Mouse (Mus musculus) ZHBTc4 (cell line): ENCODE measurements around the gene Dcaf15.

Source experiments
- DNase-seq: peaks from one replicate; pipeline ENCODE4 v3.0.0-alpha.2; 2011; ENCODE audit warnings: low read depth, low spot score

Gene Dcaf15

DNA sequence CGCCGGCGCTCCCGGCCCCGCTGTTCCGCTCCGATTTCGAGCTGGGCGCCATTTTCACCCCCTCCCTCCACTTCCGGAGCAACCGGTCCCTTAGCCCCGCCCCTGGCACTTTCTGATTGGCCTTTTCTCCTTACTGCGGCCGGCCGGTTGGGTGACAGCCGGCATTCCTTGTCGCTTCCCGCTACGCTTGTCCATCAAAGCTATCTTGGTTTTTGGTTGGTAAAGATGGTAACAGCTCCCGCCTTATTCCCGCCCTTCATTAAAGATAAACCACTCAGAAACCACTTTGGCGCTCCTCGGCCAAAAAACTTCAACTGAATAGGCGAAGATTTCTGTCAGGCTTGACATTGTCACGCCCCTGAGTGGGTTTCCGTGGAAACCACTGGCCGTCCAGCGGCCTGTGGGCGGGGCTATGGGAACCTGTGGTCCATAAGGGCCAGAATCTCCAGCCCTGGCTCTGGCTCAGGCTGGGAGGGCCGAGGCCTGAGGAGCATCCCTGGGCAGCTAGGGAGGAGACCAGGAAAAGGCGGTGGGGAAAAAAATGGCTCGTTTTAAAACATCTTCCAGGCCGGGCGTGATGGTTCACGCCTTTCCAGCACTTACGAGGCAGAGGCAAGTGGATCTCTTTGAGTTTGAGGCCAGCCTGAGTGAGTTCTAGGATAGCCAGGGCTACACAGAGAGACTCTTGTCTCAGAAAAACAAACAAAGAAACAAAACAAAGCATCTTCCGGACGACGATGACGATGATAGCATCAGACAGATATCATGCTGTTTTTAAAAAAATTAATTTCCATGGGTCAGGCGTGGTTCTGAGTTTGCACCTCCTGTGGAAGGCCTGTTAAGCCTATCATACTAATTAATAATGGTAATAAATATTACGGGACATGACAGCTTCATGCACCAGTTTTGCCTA is at the start of gene Dcaf15:
TSS of gene Dcaf15 (minus strand) at position 72 of the 913 bp plus-strand sequence.
- DNase-seq, result peak; percentile 99

DNA sequence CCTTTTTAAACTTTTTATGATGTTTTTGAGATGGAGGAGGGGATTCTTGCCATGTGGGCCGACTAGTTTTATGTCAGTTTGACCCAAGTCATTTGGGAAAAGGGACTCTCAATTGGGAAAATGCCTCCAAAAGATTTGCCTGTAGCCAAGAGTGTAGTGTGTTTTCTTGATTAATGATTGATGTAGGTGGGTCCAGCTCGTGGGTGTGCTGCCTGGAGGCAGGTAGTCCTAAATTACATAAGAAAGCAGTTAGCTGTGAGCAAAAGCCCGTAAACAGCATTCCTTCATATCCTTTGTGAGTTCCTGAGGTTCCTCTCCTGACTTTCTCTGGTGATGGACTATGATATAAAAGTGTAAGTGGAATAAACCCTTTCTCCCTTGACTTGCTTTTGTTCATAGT is 44.6 kb upstream of the Dcaf15 start:
- peak; percentile 56 for DNase-seq

DNA sequence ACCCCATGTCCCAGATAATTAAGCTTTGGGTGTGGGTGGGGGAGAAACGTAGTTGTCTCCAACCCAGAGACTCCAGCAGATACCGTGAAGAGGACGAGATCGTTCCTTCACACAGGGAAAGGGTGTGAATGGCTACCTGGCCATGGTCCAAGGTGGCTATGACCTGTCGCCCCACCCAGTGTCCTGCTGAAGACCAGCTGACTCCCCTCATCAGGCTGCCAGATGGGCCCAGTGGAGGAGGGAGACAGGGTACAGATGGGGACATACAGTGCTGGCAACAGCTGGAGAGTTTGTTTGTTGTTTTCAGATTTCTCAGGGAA is 43.9 kb upstream of the Dcaf15 start:
- no peak for DNase-seq

DNA sequence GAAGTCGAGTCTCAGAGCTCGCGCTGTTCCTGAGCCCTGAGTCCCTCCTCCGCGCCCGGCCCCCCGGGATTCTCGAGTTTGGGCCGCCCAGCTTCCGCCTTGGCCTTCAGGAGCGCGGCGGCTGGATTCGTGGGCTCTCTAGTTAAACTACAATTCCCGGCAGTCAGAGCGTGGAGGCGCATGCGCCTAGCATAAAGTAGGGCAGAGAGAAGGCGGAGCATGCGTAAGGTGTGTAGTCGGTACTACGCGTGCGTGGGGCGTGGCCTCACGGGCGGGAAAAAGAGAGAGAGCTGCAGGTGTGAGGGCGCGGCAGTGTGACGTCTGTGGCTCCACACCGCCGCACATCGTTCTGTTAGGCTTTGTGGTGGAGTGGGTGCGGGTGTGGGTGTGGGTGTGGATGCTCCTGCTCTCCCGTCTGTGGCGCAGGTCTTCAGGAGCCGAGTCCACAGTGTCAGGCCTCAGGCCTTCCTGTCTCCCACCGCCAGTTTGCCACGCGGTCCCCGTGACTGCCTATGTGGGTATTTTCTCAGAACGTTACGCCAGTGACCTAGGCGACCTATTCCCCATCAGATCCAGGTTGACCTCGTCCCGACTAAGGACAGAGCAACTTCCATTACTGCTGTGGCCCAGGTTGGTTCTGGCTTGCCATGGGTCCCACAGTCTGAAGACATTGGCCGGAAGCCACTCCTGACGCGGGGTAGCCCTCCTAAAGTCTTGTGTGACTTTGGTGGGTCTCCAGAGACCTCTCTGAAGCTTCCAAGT is 43.4 kb upstream of the Dcaf15 start, which contains the start of the genes Cc2d1a and 4930432K21Rik:
TSS of gene Cc2d1a (minus strand) at position 168 of the 762 bp plus-strand sequence.
TSS of gene 4930432K21Rik (plus strand) at position 257 of the 762 bp plus-strand sequence.
- peak; percentile 98 for DNase-seq

DNA sequence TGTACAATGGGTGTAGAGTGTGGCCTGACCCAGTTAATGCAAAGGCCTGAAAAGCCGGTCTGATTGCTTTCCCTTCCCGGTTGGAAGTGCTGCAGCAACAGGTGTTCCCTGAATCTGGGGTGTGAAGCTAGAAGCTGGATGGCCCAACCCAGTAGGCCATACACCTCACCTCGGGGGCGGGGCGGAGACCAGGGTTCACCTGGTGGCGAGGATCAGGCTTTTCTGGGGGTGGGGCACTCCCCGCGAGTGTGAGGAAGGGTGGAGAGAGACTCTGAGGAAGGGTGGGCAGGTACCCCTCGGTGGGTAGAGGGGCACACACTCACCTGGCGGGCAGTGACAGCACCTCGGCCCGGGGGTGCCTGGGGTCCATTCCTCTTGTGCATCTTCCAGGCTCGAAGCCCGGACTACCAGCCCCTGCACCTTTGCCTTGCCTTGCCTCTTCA is 42.8 kb upstream of the Dcaf15 start:
- DNase-seq, result peak; percentile 31

DNA sequence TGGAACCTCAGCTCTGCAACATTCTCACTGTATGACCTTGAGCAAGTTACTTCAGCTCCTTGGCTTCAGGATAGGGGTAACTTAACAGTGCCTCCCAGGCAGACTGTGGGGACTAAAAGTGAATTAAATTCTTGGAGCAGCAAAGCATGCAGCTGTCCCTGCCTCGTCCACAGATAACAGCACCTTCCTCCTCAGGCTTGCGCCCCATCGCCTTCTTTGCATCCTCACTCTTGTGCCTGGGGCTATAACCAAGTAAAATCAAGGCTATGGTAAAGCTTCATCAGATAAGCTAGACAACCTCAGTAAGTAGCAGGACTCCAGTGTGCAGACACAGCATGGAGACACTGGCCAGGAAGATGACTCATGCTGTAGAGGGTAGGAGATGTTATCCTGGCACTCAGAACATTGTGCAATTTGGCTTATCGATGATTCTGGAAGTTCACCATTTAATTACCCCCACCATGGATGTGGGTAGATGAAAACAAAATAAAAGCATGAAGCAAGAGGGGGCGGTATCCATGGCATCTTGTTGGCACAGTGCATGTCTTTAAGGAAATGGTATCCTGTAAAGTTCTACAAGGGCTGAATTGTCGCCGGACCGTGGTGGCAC is 40.2 kb upstream of the Dcaf15 start:
- no peak for DNase-seq

DNA sequence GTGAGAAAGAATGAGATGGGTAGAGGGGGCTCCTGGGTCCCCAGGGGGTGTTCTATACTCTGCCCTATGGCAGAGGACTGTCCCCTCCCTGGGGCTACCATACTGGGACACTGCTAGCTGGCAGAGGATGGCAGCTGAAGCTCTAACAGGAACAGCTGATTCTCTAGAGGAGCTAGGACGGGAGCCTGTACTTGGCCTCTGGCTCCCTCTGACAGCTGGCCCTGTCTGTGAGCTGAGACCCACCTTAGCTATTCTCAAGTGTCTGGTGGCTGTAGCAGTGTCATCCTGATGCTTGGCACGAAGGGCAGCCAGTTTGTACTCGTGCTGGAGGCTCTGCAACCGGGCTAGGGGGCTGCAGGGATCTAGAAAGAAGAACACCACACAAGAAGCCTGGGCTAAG is 36.3 kb upstream of the Dcaf15 start:
- DNase-seq, result no peak

DNA sequence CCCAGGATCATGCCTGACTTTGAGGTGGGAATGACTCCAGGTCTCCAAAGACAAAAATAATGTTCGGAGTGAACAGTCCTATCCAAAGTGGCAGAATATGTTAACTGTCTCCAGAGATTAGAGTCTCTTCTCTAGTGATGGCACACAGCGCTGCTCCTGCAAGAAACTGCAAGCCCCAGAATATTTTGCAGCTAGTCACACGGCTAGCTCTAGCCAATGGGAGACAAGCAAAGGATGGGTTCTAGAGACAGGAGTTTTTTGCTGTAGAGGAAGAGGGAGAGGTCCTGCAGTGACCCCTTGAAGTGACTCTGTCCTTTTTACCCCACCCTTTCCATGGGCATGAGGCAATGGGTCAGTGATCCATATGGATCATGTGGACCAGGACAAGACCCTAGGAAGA is 33.3 kb upstream of the Dcaf15 start:
- DNase-seq, result peak; percentile 57

DNA sequence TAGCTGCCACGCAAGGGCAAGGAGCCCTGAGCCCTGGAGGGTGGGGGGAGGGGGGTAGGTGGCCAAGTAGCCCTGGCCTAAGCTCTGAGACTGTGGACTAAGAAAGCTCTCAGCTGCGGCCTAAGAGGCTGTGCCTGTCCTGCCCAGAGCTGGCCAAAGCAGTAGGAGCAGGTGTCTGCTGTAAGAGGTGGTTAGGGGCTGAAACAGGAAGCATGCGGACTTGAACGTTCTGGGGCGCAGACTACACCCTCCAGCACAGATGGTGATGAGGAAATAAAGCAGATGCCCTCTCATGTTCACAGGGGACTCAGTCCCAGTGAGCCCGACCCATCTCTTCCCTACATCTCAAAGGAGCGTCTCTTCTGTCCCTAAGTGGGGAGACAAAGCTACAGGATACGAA is 27.7 kb upstream of the Dcaf15 start:
- DNase-seq, result no peak

DNA sequence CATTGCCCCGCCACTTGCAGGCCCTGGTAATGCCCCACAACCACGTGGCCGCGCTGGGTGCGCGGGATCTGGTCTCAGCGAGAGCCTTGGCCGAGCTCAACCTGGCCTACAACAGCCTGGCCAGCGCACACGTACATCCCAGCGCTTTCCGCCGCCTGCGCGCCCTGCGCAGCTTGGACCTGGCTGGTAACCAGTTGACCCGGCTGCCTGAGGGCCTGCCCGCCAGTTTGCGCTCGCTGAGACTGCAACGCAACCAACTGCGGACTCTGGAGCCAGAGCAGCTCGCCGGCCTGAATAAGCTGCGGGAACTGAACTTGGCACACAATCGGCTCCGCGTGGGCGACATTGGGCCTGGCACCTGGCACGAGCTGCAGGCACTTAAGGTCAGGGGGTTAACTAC is 26.2 kb upstream of the Dcaf15 start:
- peak; percentile 67 for DNase-seq

DNA sequence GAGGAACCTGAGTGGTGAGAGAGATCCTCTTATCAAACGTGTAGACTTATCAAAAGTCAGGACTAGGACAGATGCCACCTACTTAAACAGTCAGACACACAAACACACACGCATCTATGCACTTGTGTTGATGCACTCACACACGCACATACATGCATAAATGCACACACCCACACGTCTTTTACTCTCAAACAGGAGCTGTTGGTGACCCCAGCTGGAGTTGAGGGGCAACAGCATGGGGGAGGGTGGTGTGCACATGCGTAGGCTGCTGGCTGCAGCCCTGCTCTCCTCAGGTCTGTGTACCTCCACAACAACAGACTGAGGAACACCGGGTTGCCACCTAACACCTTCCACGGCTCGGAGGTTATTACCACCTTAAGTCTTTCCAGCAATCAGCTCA is 23.7 kb upstream of the Dcaf15 start:
- DNase-seq, result no peak

DNA sequence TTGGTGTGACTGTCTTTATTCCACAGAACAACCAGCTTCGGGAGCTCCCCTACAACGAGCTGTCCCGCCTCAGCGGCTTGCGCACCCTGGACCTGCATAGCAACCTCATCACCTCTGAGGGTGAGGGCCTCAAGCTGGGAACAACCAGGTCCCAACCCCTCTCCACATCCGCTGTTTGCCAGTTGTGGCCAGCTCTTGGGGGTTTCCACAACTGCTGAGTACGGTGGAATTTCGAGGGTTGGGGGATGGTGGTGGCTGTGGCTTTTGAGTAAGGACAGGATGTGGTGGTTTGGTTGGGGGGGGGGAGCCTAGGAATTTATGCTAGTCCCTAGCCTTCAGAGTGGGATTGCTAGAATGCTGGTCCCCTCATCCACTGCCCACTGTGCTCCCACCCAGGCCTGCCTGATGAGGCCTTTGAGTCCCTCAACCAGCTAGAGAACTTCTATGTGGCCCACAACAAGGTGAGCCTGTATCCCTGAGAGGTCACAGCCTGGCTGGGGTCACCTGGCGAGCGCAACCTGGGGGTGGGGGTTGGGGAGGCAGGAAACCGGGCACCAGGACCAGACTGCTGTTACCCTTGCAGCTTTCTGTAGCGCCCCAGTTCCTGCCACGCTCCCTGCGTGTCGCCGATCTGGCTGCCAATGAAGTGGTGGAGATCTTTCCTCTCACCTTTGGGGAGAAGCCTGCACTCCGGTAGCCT is 22.8 kb upstream of the Dcaf15 start:
- DNase-seq, result no peak

DNA sequence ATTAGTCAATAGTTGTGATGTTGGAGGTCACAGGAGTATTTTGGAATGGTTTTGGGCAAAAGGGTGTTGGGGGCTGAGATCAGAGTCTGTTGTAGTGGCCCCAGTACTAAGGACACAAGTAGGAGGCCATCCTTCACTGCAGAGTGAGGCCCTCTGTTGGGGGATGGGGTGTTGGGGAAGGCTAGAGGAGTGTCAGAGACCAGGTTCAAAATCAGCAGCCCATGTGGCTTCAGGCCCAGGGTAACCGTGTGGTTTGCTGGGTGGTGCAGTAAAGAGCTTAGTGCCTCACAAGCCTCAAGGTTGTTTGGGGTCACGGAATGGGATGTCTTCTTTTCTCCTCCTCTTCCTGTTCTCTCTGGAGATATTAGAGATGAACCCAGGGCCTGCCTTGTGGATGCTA is 22.2 kb upstream of the Dcaf15 start:
- DNase-seq, result no peak

DNA sequence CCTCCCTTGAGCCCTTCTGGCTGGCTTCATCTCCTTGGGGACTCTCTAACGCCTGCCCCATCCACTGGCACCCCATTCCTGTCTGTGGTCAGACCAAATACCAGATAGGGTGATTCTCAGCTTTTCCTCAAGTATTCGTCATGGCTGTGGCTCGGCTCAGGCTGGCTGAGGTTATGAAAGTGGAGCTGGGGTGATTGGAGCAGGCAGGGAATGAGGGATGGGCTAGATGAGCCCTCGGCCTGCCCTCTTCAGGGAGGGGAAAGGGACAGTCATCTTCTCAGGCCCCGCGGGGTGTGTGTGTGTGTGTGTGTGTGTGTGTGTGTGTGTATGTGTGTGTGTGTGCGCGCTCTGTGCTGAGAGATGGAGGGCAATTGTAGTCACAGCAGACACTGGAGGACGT is 21.1 kb upstream of the Dcaf15 start, which contains the start of gene Podnl1:
TSS of gene Podnl1 (plus strand) at position 334 of the 400 bp plus-strand sequence.
- no peak for DNase-seq

DNA sequence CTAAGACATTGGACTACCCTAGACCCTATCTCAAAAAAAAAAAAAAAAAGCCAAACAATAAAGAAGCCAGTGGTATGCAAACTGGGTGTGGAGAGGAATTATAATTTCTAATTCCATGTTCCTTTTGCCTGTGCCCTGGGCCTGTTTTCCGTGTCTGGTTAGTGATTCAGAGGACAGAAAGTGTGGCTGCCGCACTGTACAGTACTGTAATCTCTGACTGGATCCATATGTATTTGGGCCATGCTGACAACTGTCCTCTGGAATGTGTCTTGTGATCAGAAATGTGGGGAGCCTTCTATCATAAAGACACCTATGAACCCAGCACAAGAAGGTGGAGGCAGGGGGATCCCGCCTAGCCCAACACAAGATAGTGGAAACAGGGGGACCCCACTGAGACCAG is 17.6 kb upstream of the Dcaf15 start:
- no peak for DNase-seq

DNA sequence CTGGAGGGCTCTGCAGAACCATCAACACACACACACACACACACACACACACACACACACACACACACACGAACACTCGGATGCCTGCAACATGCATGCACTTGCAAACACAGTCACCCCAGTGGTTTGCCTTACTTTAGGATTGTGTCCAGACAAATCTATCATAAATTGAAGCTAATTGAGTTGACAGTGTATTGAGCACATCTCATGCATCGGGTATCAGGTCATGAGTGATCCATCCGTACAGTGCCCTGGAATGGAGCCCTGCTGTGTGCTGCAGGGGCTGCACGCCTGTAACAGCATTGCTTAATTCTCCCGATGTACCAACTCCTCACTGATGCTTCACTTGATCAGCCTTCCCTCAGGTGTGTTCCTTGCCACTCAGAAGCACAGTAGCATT is 11.1 kb upstream of the Dcaf15 start:
- DNase-seq, result no peak

DNA sequence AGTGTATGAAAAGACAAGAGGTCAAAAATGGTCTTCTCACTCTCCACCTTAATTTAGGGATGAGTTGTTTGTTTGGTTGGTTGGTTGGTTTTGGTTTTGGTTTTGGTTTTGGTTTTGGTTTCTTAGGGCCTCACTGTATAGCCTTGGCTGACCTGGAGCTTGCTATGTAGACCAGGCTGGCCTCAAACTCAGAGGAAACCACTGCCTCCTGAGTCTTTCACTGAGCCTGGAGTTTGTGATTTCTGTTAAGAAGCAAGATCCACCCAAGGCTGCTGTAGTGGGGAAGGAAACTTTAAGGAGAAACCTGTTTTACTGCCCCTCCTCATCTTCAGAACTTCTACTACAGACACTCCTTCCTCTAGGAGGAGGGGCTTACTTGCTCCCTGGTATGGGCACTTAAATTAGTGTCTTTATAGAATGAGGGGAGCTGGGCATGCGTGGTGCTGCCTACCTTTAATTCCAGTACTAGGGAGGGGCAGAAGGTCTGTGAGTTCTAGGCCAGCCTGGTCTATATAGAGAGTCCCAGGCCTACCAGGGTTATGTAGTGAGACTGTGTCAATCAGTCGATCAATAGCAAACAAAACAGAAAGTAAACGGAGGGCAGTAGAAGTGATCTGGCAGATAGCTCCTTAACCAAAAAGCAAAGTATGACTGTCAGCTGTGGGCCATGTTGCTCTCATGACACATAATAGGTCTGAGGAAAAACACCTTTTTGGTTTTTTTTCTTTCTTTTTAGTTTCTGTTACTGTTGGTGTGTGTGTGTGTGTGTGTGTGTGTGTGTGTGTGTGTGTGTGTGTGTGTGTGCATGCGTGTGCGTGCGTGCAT is 1.9 kb upstream of the Dcaf15 start:
- no peak for DNase-seq

DNA sequence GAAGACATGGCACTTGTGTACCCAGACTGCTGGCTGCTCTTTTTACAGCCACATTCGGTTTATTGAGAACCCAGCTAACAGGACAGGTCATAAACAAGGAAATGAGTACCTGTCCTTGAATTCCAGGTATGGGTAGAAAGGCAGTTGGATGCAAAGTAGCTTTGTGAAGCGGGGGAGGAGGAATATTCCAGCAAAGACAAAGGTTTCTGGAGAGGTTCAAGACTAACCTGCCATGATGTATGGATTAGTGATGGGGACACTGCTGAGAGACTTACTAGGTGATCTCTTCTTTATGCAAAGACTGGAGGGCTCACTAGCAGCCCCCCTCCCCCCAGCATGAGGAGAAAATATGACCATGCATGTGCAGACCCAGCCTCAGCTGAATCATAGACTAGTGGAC is 1.1 kb upstream of the Dcaf15 start:
- DNase-seq, result no peak

DNA sequence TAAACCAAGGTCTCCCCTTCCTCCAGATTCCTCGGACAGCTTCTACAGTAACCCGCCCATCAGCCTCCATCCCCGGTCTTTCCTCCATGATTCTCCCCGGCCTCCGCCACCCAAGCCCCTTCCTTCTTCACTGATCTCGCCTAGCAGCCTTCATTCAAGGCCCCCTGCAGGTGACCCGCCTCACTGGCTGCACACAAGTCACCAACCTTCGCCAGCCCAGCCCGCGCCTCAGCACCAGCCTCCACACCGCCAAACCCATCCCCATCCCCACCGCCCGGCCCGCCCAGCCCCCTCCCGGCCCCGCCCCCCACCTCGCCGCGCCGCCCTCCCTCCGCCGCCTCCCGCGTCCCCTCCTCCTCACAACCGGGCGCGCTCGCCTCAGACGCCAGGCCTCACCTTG is 347 bp downstream of the Dcaf15 start:
- DNase-seq, result peak; percentile 93

DNA sequence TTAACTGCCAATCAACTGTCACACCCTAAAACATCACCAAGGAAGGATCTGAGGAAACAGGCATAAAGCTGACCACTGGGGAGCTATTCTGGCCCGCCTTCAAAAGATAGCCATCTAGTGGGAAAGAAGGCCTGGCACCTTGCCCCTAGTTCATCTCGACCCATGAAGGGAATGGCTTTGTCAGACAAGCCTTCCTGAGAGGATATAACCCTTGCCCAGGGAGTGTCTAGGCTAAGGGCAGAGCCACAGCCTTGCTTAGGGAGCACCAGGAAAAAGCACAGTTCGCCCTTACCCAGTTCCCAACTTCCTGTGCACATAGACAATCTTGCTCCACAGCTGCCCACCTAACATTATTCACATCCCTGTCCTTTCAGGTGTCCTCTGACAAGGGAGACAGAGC is 967 bp downstream of the Dcaf15 start:
- no peak for DNase-seq
